Mouse (Mus musculus) fat pad, adult 2 months (tissue): ENCODE data around the gene Kcnab3.

Experiments
- DNase-seq: peaks from one replicate; pipeline ENCODE4 v3.0.0-alpha.2; 2011; ENCODE audit warnings: low read depth, low spot score; ENCODE audit errors: extremely low read depth

The Kcnab3 gene

GRCm38 (mm10) chr11:69331152-69331551, 5.1 kb downstream of the Kcnab3 start:
- no peak for DNase-seq

DNA sequence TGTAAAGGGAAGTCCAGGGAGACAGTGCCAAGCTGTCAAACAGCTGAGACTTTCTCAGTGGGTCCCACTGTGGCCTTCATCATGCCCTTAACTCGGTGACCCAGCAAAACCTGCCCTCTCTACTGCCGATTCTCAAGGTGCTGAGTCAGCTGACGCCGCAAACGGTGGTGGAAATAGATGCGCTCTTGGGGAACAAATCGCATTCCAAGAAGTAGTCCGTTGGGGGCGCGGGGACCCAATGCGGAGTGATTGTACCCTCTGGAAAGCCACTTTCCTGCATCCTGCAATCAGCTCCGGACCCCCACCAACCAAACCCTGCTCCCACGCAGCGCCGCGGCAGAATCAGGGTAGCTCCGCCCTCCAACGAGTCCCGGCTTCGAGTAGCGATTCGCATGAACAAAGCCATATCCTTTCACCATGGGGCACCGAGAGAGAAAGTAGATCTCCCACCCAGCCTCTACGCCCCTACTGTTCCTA, 5.9 kb downstream of the Kcnab3 start:
- DNase-seq, result no peak

GRCm38 (mm10) chr11:69332713-69333253, 6.7 kb downstream of the Kcnab3 start:
- no peak for DNase-seq

- no peak for DNase-seq
Measured at GRCm38 (mm10) chr11:69333922-69334321, 7.9 kb downstream of the Kcnab3 start.

DNA sequence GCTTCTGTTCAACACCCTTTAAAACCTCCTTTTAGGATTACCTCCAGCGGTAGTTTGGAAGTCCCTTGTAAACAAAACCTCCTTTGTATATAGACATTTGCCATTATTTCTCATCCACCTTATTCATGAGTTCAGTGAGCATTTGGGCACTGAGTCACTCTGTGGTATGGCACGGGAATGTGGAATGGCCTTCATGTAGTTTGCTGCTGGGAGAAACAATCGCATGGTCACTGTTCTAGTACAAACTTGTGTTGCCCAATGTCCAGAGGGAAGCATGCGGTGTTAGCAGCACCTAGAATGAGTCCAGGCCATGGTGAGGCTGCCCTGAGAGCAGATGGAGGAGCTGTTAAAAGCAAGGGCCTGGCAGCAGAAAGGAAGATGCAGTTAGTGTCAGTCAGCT, 8.7 kb downstream of the Kcnab3 start:
- DNase-seq, result no peak

- DNase-seq, result no peak
Measured at GRCm38 (mm10) chr11:69340161-69341131, 14.4 kb downstream of the Kcnab3 start, which contains the start of gene Rnf227. Rnf227 (plus strand) TSS chr11:69340461.

GRCm38 (mm10) chr11:69346441-69346840, 20.4 kb downstream of the Kcnab3 start:
- no peak for DNase-seq

- no peak for DNase-seq
Measured at GRCm38 (mm10) chr11:69356544-69356943, 30.5 kb downstream of the Kcnab3 start.

GRCm38 (mm10) chr11:69357690-69358089, 31.6 kb downstream of the Kcnab3 start:
- DNase-seq, result no peak

- no peak for DNase-seq
Measured at GRCm38 (mm10) chr11:69362021-69362420, 36.0 kb downstream of the Kcnab3 start.

- DNase-seq, result no peak
Measured at GRCm38 (mm10) chr11:69362479-69362878, 36.4 kb downstream of the Kcnab3 start.

GRCm38 (mm10) chr11:69364376-69364775, 38.3 kb downstream of the Kcnab3 start:
- no peak for DNase-seq

DNA sequence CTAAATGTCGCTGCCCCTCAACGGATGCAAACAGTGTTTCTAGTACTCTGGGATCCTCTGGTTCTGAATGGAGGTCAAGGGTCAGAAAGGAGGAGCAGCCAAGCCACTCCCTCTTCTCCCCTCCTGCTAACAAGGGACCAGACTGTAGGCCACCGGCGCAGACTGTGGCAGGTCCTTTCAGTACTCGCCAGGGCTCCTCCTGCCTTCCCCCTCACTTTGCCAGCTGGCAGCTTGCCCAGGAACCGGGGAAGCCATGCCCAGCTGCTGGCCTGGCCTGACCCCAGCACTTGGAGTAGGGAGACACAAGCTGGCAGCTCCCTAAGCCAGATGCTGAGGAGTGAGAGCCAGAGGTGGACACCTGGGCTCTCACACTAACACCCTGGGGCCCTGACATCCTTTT, 38.9 kb downstream of the Kcnab3 start:
- peak; percentile 77 for DNase-seq

- DNase-seq, result peak; percentile 81
Measured at GRCm38 (mm10) chr11:69365722-69366121, 39.7 kb downstream of the Kcnab3 start.

DNA sequence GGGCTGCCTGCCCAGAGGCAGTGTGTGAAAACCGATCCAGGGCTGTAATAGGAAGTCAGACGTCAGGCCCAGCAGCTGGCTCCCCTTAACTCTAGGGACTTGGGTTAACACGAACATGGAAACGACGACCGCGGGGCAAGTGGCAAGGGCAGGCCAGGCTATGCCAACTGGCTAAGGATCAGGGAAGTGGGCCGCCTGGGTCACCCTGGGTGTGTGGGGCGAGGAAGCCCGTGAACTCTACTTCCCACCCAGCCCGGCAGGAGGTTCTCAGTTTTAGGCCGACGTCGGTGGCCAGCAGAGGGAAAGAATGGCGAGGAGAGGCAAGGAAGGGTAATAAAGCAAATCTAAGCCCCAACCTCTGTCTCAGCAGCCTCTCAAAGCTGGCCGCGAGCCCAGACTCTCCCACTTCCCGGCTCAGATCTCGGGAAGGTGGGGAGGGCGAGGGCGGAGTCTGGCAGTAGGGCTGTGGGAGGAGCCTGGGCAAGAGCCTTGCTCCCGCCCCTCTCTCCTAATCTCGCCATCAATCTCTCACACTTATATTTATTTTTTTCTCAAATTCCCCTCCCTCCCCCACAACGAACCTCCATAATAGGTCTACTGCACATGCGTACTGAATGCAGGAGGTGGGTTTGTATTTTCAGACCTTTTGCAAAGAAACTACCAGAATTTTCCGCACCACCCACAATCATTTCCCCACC, 40.2 kb downstream of the Kcnab3 start:
- peak; percentile 83 for DNase-seq

DNA sequence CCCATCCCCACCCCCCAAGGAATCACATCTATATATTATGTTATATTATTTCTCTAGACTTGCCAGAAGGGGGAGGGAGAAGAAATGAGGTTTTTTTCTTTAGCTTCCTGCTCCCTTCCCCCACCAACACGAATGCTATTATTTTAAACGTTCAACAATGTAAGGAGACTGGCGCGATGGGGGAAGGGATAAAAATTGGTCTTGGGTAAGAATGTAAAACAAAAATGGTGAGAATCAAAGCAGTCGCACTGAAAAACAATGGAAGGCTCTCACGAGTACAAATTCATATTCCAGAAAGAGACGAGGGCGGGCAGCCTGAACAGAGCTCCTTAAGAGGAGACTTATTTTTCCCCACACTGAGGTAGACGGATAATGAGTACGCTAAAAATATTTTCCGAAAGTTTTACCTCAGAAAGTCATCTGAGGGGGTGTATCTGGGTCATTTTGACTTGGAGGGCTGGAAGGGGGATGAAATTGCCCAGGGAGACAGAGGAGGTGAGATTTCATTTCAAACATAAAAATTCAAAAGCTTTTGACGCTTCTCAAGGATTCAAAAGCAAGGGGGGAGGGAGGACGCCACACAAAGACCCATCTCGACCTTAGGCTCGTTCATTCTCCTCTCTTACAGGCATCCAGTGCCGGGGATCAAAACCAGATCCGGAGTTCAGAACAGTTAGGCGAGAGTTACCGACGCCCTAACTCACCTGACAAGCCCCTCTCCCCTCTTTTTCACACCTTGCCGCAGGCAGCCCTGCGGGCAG, 41.0 kb downstream of the Kcnab3 start:
- no peak for DNase-seq

DNA sequence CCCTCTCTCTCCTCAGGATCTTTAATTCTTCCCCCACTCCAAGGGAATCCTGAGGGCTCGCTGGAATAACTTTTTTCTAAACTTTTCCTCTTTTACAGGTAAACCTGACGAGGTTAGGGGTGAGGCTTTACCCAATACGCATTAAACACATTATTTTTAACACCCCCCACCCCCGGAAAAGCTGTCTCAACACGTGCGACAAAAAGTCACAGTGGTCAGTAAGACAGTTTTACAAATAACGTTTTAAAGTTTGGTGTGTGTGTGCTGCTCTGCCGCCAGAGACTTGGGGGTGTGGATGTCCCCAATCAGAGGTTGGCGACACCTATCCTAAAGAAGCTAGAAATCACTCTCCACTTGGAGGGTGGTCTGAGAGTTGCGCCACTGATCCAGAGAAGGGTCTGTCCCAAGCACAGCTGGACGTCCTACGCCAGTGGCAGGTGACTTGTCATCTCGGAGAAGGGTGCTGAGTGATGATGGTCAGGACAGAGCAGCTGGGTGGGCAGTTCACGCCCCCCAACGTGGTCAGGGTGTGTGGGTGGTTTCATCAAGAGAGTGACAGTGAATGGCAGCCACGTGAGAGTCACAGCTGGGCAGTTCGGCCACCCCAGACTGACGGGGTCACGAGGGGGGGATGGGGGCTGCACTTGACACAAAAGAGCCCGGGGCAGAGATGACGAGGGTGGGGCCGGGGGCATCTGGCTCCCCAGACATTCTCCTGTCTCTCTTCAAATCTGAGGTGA, 41.7 kb downstream of the Kcnab3 start:
- no peak for DNase-seq

DNA sequence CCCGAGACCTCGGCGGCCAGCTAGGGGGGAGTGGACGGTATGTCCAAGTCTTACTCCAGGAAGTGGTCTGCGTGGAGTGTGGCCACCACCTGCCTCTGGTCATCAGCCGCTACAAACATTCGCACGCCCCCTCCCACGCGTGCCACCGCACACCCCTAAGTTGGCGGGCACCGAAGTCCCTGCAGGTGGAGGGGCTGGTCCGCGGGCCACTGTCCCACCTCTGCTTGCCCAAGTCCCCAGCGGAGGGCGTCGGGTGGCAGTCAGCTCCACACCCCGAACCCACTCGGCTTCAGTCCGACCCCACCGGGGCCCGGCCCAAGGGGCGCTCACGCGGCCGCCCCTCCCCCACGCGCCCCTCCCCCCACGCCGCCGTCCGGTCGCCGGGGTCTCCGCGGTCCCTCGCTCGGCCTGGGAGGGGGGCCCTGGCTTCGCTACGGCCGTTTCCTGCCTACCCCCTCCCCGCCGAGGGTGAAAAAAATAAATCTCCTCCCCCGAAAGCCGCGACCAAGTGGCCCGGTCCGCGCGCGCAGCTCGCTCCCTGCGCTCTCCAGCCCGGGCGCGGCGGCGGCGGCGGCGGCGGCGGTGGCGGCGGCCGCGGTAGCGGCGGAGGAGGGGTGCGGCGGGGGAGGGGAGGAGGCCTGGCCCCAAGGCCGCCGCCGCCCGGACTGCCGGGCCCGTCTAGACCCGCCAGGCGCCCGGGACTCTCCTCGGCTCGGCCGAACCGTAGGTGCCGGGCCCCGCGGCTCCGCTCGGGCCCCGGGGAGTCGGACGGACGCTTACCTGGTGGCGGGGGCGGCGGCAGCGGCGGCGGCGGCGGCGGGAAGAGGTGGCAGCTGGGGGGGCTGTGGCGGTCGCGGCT, 42.5 kb downstream of the Kcnab3 start:
- no peak for DNase-seq
